Mouse (Mus musculus): ENCODE measurements around the gene Mrvi1. TPM values are rescaled to one million over a fixed set of nuclear protein-coding genes. Genes with fewer than 3 reads are reported as not detected.

The Mrvi1 gene
- total and polyA plus RNA-seq, 3 experiments: 14.8 to 18.7 (median 16.5) TPM

DNA sequence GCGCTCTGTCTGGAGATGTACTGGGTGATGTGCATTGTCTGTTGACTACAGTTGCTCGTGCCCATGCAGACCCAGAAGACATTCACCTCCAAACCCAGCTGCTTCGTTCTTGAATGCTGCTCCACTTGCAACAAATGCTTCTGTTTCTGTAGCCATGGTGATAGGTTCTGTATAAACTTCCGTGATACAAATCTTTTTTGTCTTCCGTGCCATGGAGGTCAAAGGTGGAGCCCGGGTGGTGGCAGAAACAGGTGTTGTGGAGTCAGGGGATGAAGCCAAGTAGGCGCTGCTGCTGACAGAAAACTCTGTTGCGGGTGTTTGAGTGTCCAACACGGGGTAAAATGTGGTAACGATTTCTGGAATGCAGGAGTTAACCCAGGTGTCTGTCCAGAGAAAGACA, 128.7 kb downstream of the Mrvi1 start:
- H3K79me2 ChIP-seq (replicated peaks; ENCODE audit: control insufficient read depth, insufficient read depth, low read length): no peaks in the 10 kb centered on the region
- no peak for DNase-seq
- WGBS: 75% methylated on average over 10 of the region's 10 CpGs
- no peaks in the 10 kb centered on the region for H3K36me3 ChIP-seq (ENCODE audit: control insufficient read depth, insufficient read depth, low read length)
- H3K27ac ChIP-seq: no peak overlapping the region
- TF ChIP-seq CTCF (IDR thresholded peaks at IDR 0.05) (no peak), POLR2A (IDR thresholded peaks at IDR 0.05; ENCODE audit: insufficient read depth, low read depth, low read length) (no peak), EP300 (IDR thresholded peaks at IDR 0.05; ENCODE audit: insufficient read depth, low read depth, low read length) (no peak)
- H3K4me3 ChIP-seq: no peak overlapping the region
- no peaks in the 10 kb centered on the region for H3K27me3 ChIP-seq (ENCODE audit: control insufficient read depth, insufficient read depth, low read length)
- no peaks in the 10 kb centered on the region; the same call in 1 of the 2 replicates for H3K4me1 ChIP-seq (ENCODE audit: control insufficient read depth, insufficient read depth, low read length)
- intact Hi-C loops (cut with DNase I): no loop called here
- H3K9ac ChIP-seq (ENCODE audit: low read depth, low read length): no peak overlapping the region

DNA sequence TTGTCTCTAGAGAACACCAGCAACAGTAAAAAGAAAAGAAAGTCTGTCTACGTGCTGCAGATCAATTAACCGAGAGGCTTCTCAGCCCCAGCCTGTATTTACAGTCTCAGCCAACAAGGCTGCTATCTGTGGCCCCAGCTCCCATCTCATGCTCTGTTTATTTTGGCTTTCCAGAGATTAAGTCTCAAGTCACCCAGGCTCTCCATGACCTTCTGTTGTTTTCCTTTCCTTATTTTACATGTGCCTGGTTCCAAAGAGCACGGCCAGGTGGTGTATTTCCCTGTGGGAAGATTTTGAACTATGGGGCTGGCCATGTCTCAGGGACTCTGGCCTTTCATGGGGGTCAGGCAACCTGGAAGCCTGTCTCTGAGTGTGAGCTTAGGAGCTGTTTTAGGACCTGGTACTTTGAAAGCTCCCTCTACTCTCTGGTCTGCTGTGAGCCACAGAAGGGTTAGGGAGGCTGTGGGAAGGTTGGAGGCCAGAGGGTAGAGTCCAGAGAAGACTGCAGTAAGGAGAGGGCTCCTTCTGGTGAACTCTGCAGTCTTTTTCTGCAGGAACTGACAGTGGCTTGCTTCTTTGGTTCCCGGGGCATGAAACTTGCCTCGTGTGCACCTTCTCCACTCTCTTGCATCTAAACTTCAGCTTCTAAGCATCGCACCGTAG, 130.6 kb downstream of the Mrvi1 start:
- WGBS: 60% methylated on average over 7 of the region's 7 CpGs
- intact Hi-C loops (cut with DNase I): no loop called here

DNA sequence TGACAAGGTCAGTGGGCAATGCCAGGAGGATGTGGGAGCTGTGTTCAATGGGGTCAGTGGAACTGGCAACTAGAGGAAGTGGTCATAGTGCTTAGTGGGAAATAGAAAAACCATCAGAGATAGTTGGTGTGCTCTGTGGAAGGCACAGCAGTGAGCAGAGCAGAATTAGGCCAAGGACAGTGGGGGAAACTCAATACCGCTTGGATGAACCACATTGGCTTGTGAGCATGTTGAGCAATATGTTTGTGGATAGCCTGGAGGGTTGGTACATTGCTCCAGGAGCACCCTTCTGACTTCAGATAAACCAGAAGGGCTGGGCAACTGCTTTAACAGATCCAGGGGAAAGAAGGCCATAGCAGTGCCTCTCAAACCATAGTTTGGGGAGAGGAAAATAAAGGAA, 133.9 kb downstream of the Mrvi1 start:
- no peak overlapping the region for H3K4me3 ChIP-seq
- no peaks in the 10 kb centered on the region for H3K4me1 ChIP-seq (ENCODE audit: control insufficient read depth, insufficient read depth, low read length)
- WGBS: 91% methylated on average over 1 of the region's 1 CpGs
- DNase-seq: no peak
- no peaks in the 10 kb centered on the region; the same call in 1 of the 2 replicates for H3K79me2 ChIP-seq (replicated peaks; ENCODE audit: control insufficient read depth, insufficient read depth, low read length)
- TF ChIP-seq POLR2A (IDR thresholded peaks at IDR 0.05; ENCODE audit: insufficient read depth, low read depth, low read length) (no peak), CTCF (IDR thresholded peaks at IDR 0.05) (no peak), EP300 (IDR thresholded peaks at IDR 0.05; ENCODE audit: insufficient read depth, low read depth, low read length) (no peak)
- no peak overlapping the region for H3K27ac ChIP-seq
- intact Hi-C loops (cut with DNase I): no loop called here
- H3K36me3 ChIP-seq (ENCODE audit: control insufficient read depth, insufficient read depth, low read length): peaks cover under 1% of the 10 kb centered on the region; the same call in 1 of the 2 replicates
- no peaks in the 10 kb centered on the region for H3K27me3 ChIP-seq (ENCODE audit: control insufficient read depth, insufficient read depth, low read length)
- H3K9ac ChIP-seq (ENCODE audit: low read depth, low read length): no peak overlapping the region

More for the DNA sequence above, 130.6 kb downstream of the Mrvi1 start:
- Histone ChIP-seq H3K27ac (no peak overlapping the region), H3K4me3 (no peak overlapping the region), H3K9ac (ENCODE audit: low read depth, low read length) (no peak overlapping the region), H3K4me1 (ENCODE audit: control insufficient read depth, insufficient read depth, low read length) (no peaks in the 10 kb centered on the region; the same call in 1 of the 2 replicates), H3K36me3 (ENCODE audit: control insufficient read depth, insufficient read depth, low read length) (no peaks in the 10 kb centered on the region), H3K27me3 (ENCODE audit: control insufficient read depth, insufficient read depth, low read length) (no peaks in the 10 kb centered on the region), H3K79me2 (replicated peaks; ENCODE audit: control insufficient read depth, insufficient read depth, low read length) (no peaks in the 10 kb centered on the region)
- TF ChIP-seq EP300 (IDR thresholded peaks at IDR 0.05; ENCODE audit: insufficient read depth, low read depth, low read length): no peak
- no peak for TF ChIP-seq CTCF (IDR thresholded peaks at IDR 0.05)
- no peak for TF ChIP-seq POLR2A (IDR thresholded peaks at IDR 0.05; ENCODE audit: insufficient read depth, low read depth, low read length)
- no peak for DNase-seq

DNA sequence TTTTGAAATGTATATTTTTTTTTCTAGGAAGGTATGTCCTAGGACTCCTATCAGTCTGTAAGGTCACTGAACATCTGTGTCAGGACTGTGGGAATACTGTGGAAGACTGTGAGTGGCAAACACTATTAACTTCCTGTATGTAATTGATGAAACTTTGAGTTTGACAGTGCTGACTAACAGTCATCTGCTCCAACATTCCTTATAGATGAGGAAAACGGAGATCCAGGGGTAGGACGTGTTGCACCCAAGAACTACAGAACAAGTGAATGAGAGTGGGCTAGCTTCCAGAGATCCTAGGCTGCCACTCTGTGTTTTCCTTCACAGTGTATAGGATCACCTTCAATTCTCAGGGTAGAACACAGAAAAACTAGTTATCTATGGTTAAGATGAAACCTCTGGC, 134.9 kb downstream of the Mrvi1 start:
- no peak overlapping the region for H3K9ac ChIP-seq (ENCODE audit: low read depth, low read length)
- WGBS: 36% methylated on average over 2 of the region's 2 CpGs
- no peak overlapping the region for H3K4me3 ChIP-seq
- DNase-seq: no peak
- H3K36me3 ChIP-seq (ENCODE audit: control insufficient read depth, insufficient read depth, low read length): peaks cover 2% of the 10 kb centered on the region; the same call in 1 of the 2 replicates
- no peaks in the 10 kb centered on the region for H3K4me1 ChIP-seq (ENCODE audit: control insufficient read depth, insufficient read depth, low read length)
- intact Hi-C loops (cut with DNase I): no loop called here
- H3K79me2 ChIP-seq (replicated peaks; ENCODE audit: control insufficient read depth, insufficient read depth, low read length): no peaks in the 10 kb centered on the region; the same call in 1 of the 2 replicates
- no peak overlapping the region for H3K27ac ChIP-seq
- no peak for TF ChIP-seq POLR2A (IDR thresholded peaks at IDR 0.05; ENCODE audit: insufficient read depth, low read depth, low read length)
- TF ChIP-seq EP300 (IDR thresholded peaks at IDR 0.05; ENCODE audit: insufficient read depth, low read depth, low read length): no peak
- no peak for TF ChIP-seq CTCF (IDR thresholded peaks at IDR 0.05)
- H3K27me3 ChIP-seq (ENCODE audit: control insufficient read depth, insufficient read depth, low read length): no peaks in the 10 kb centered on the region

DNA sequence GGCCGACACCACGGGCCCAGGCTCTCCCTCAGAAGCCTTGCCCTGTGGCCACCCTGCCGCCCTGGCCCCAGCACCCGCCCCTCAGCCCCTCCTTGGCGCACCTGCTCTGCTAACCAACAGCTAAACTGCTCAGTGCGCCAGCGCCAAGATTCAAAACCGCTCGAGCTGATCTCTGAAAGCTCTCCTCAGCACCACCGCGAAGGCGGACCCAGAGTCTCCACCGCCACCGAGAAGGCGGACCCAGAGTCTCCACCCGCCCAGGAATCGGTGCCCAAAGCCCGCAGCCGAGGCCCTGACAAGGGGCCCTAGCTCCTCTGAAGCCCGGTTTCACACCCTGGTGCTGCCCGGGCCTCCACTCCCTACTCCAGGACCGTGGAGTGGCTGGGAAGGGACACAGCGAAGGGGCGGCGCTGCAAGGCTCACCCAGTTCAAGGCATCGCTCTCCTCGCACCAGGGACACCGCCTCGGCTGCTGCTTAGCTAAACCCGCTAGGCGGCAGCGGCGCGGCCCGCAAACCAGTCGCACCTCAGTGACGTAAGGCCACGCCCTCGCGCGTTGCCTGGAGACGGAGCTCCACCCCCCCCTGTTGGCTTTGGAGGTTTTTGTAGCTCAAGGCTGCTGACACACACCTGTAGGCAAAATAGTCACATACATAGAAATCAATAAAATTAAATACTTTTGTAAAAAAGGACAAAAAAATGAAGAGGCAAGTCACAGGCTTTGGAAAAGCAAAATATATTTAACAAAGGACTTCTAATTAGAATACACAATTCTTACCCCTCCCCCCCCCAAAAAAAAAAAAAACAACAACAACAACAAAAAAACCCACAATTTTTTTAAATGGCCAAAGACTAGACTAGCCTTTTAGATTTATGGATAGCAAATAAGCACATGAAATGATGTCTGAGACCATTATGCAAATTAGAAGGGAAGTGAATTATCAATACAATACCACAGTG, 138.1 kb downstream of the Mrvi1 start, which contains the start of gene Rnf141:
Rnf141 (minus strand) TSS at position 542 of the 959 bp plus-strand sequence.
- peak; percentile 93 to 94 for DNase-seq
- H3K4me3 ChIP-seq: peak within 1 kb of the TSS; percentile 99
- under 1% methylated on average over 42 of the region's 42 CpGs for WGBS
- peaks cover 2% of the 10 kb centered on the region; the same call in 1 of the 2 replicates for H3K79me2 ChIP-seq (replicated peaks; ENCODE audit: control insufficient read depth, insufficient read depth, low read length)
- no peaks in the 10 kb centered on the region for H3K27me3 ChIP-seq (ENCODE audit: control insufficient read depth, insufficient read depth, low read length)
- H3K9ac ChIP-seq (ENCODE audit: low read depth, low read length): peak within 1 kb of the TSS; percentile 90
- H3K36me3 ChIP-seq (ENCODE audit: control insufficient read depth, insufficient read depth, low read length): peaks cover 2% of the 10 kb centered on the region; the same call in 1 of the 2 replicates
- H3K4me1 ChIP-seq (ENCODE audit: control insufficient read depth, insufficient read depth, low read length): no peaks in the 10 kb centered on the region; the same call in 1 of the 2 replicates
- TF ChIP-seq EP300 (IDR thresholded peaks at IDR 0.05; ENCODE audit: insufficient read depth, low read depth, low read length) (peak; percentile 86), CTCF (IDR thresholded peaks at IDR 0.05) (peak; percentile 80), POLR2A (IDR thresholded peaks at IDR 0.05; ENCODE audit: insufficient read depth, low read depth, low read length) (peak; percentile 85)
- intact Hi-C loops (cut with DNase I): no loop called here
- peak within 1 kb of the TSS; percentile 86 for H3K27ac ChIP-seq
